ENCODE assay signal across 8 mouse cellular contexts in genomic region chr9:68656076-68656795, GRCm38 (mm10). TPM values are rescaled to one million over a fixed set of nuclear protein-coding genes. Genes with fewer than 3 reads are reported as not detected.
DNase-seq lines count a peak whose midpoint lies in the region; ATAC-seq and TF ChIP-seq lines count a peak whose summit lies in the region.

No protein-coding gene starts in this region.

- H3K27me3 ChIP-seq in kidney, adult 2 months (replicated peaks; ENCODE audit: control insufficient read depth, insufficient read depth, low read length): no peaks in the 10 kb centered on the region
- H3K27me3 ChIP-seq in kidney, embryonic 14.5 days (ENCODE audit: control insufficient read depth, insufficient read depth, low read length): no peaks in the 10 kb centered on the region
- H3K27me3 ChIP-seq in heart, embryonic 16.5 days (ENCODE audit: control insufficient read depth, insufficient read depth, low read length): no peaks in the 10 kb centered on the region

- TF ChIP-seq POLR2A in kidney, adult 2 months (IDR thresholded peaks at IDR 0.05; ENCODE audit: low read depth, low read length): no peak

- no peaks in the 10 kb centered on the region for H3K9me3 ChIP-seq in kidney, embryonic 14.5 days (ENCODE audit: control insufficient read depth, low read length)
- no peaks in the 10 kb centered on the region for H3K9me3 ChIP-seq in heart, embryonic 16.5 days (replicated peaks; ENCODE audit: control insufficient read depth, low read length)

- H3K36me3 ChIP-seq in kidney, adult 2 months (ENCODE audit: control insufficient read depth, insufficient read depth, low read length): no peaks in the 10 kb centered on the region
- H3K36me3 ChIP-seq in kidney, embryonic 14.5 days (ENCODE audit: control insufficient read depth, insufficient read depth, low read length): no peaks in the 10 kb centered on the region
- H3K36me3 ChIP-seq in heart, embryonic 16.5 days (ENCODE audit: control insufficient read depth, insufficient read depth): no peaks in the 10 kb centered on the region

- H3K4me3 ChIP-seq in kidney, adult 2 months (ENCODE audit: insufficient read depth, low read depth, low read length): no peak overlapping the region
- no peak overlapping the region for H3K4me3 ChIP-seq in kidney, embryonic 14.5 days (ENCODE audit: low read length)
- H3K4me3 ChIP-seq in heart, embryonic 16.5 days (ENCODE audit: low read length): no peak overlapping the region; the same call in 1 of the 2 replicates

- DNase-seq in kidney, adult 2 months: peak; percentile 76
- DNase-seq in cerebellum, adult 9-11 months: peak; percentile 68
- DNase-seq in lung, postnatal 36 days: peak; percentile 19
- no peak for DNase-seq in urinary bladder, postnatal 14 days (ENCODE audit: low spot score)
- DNase-seq in ovary, postnatal 10 days (ENCODE audit: low spot score): no peak
- no peak for DNase-seq in thymus, adult 18-20 months

- TF ChIP-seq CTCF in kidney, adult 2 months (conservative IDR thresholded peaks at IDR 0.05; ENCODE audit: insufficient read depth, insufficient read length, low read depth, low read length): no peak

- H3K9ac ChIP-seq in kidney, embryonic 14.5 days (ENCODE audit: low read depth, low read length): no peak overlapping the region
- no peak overlapping the region for H3K9ac ChIP-seq in heart, embryonic 16.5 days (ENCODE audit: low read length)

- 20% methylated on average over 5 of the region's 5 CpGs for whole genome bisulfite sequencing in kidney, adult 2 months
- 23% methylated on average over 5 of the region's 5 CpGs for WGBS in kidney, embryonic 14.5 days
- whole genome bisulfite sequencing in heart, embryonic 16.5 days: 47% methylated on average over 5 of the region's 5 CpGs

- H3K27ac ChIP-seq in kidney, adult 2 months (ENCODE audit: insufficient read depth, low read depth, low read length): no peak overlapping the region
- no peak overlapping the region for H3K27ac ChIP-seq in kidney, embryonic 14.5 days (ENCODE audit: low read depth, low read length)
- no peak overlapping the region for H3K27ac ChIP-seq in heart, embryonic 16.5 days (ENCODE audit: low read length)

- no peaks in the 10 kb centered on the region for H3K4me1 ChIP-seq in kidney, adult 2 months (ENCODE audit: control insufficient read depth, insufficient read depth, low read length)
- peaks cover 8% of the 10 kb centered on the region for H3K4me1 ChIP-seq in kidney, embryonic 14.5 days (ENCODE audit: control insufficient read depth, insufficient read depth, low read length)
- H3K4me1 ChIP-seq in heart, embryonic 16.5 days (ENCODE audit: control insufficient read depth, insufficient read depth, low read length): peaks cover 10% of the 10 kb centered on the region

- H3K4me2 ChIP-seq in kidney, embryonic 14.5 days (replicated peaks; ENCODE audit: low read depth, low read length): no peak overlapping the region; the same call in 1 of the 2 replicates
- peak overlapping the region; percentile 83; the same call in 1 of the 2 replicates for H3K4me2 ChIP-seq in heart, embryonic 16.5 days (ENCODE audit: low read depth, low read length)

- no peak for ATAC-seq in kidney, embryonic 14.5 days (ENCODE audit: low FRiP score, low TSS enrichment)
- ATAC-seq in heart, embryonic 16.5 days (replicated peaks; ENCODE audit: extremely low read depth, insufficient read depth, low FRiP score): no peak

RNA-seq across cellular contexts. Expression of gene Rora, which starts 2.6 kb away (rescaled TPM):
- 15.5 and 18.2 TPM in 2 replicates for polyA plus RNA-seq in kidney, adult 2 months (2012; rRNA removed)
- polyA plus RNA-seq in kidney, embryonic 14.5 days (2014; fragmentation: Nextera tagmentation; extraction: Ambion mirVana): 6.4 and 7.1 TPM in 2 replicates
- polyA plus RNA-seq in heart, embryonic 16.5 days (2015; fragmentation: Nextera tagmentation; extraction: Ambion mirVana): 9.0 and 9.4 TPM in 2 replicates

Comparison
In these comparisons a context has a peak if more than half of its experiments do, and no peak if none do; other contexts are left out.
1. DNase-seq: peak in kidney, adult 2 months (single experiment), cerebellum, adult 9-11 months (single experiment) and lung, postnatal 36 days (single experiment); none in urinary bladder, postnatal 14 days (single experiment), ovary, postnatal 10 days (single experiment) and thymus, adult 18-20 months (0 of 2).